Mouse (Mus musculus) brain, embryonic 14.5 days (tissue): ENCODE data around the gene Cox7a1.

Experiments used
- CTCF ChIP-seq: fragments of 200-500 bp; IDR thresholded peaks from 2 replicates; pipeline ENCODE4 v1.5.1; 2012; ENCODE audit warnings: inconsistent platforms, mild to moderate bottlenecking, moderate library complexity, borderline replicate concordance; ENCODE audit not compliant: insufficient read depth, insufficient read length; ENCODE audit errors: extremely low read depth
- POLR2A ChIP-seq: fragments of 200-500 bp; IDR thresholded peaks from 2 replicates; pipeline ENCODE4 v1.6.1; 2012; ENCODE audit warnings: mild to moderate bottlenecking, inconsistent platforms, borderline replicate concordance; ENCODE audit not compliant: poor library complexity, insufficient read depth, insufficient read length, severe bottlenecking; ENCODE audit errors: extremely low read depth

DNA sequence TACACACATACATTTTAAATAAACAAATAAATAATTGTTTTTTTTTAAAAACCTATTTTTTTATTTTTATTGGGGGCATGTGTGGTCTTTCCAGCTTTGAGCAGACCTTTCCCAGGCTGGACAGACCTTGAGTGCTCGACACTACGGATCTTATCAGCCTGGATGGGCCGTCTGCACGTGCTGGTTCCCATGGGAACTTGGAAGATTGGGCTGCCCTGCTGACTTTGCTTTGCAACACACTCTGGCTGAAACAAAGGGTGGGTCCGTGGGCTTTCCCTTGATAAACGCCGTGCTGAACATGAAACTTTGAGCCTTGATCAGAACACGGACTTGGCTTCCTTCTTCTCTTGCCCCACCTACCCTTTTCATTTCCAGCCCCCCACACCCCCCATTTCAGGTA, 20.4 kb downstream of the Cox7a1 start:
- no peak for TF ChIP-seq POLR2A
- TF ChIP-seq CTCF = no peak
